Mouse (Mus musculus) adrenal gland (tissue): ENCODE measurements around the gene Tuba3a.

Source experiments
- intact Hi-C: fragments of 180-260 bp; cut with DNase I; formaldehyde crosslinking; loops from one replicate; pipeline ENCODE4 v1.15.1; 2025
- long read RNA-seq, 2 experiments: library from polyadenylated mRNA; unstranded; transcript quantifications; one replicate each; pipeline ENCODE4 v2.0.0; 2020; ENCODE audit warnings: borderline replicate concordance in 1 of 2; ENCODE audit not compliant: insufficient replicate concordance in 1 of 2

Gene Tuba3a
- long read RNA-seq, experiment 1 = 0 reads
- long read RNA-seq, experiment 2 = 0 reads

DNA sequence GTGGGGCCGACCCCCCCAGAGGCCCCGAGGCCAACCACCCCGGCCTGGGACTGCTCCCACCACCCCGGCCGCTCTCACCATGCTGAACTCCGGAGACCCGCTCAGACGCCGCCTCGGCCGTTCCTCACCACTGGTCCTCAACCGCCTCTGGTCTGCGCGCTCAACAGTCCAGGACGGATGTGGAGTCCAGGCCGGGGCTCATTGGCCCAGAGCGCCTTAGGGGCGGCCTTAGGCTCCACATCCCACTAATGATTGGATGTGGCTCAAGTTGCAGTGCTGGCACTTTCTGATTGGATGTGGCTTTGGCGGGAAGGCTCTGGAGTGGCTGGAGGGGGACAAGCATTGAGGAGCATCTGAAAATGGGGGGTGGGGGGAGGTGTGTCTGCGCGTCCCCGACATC lies at the start of gene Tuba3a:
Tuba3a (minus strand) TSS at position 153 of the 400 bp plus-strand sequence.
- intact Hi-C loops = no loop called here

DNA sequence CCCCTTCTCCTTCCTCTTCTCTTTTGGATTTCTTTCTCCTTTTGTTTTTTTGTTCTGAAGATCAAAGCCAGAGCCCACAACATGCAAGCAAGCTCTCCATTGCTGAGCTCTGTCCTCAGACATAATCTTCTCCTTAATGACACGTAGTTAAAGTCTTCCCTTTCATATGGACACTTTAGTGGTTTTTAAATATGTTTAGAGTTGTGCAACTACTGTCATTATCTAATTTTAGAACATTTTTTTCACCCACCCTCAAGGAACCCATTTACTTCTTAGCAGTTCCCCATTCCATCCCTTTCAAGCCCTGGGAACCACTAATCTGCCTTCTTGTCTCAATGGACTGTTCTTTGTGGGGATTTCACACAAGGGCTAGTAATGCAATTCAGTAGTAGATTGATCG lies 48.5 kb upstream of the Tuba3a start:
- intact Hi-C loops = no loop called here

DNA sequence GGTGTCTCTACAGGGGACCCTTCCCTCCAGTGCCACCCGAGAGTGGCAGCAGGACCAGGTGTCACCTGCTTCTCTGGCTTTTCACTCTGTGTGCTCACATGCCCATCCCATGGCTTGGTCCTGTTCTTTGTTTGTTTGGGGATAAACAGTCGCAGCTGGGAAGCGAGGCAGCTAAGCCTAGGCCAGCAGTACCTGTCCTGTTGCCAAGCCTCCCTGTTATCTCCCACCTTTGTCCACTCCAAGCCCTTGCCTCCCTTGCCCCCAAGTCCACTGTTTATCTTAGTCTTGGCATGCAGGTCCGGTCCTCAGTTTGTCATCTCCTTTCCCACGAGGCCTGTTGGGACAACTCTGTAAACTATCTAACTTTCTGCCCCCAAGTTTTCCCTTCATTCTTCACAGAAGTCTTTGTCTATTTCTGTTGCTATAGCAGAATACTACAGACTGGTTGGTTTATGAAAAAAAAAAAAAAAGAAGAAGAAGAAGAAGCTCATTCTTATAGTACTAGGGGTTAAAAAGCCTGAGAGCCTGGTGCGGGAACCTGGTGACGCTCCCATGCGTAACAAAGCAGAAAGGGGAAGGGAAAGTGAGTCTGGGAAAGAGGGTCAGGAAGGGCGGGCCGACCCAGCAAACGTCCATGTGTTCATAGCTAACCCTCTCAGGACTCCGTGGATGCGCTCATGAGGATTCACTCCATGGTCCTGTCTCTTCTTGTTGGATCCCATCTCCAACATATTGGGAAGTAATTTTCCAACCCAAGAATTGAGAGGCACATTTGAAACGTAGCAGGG lies 47.5 kb upstream of the Tuba3a start:
- intact Hi-C loops = no loop called here

DNA sequence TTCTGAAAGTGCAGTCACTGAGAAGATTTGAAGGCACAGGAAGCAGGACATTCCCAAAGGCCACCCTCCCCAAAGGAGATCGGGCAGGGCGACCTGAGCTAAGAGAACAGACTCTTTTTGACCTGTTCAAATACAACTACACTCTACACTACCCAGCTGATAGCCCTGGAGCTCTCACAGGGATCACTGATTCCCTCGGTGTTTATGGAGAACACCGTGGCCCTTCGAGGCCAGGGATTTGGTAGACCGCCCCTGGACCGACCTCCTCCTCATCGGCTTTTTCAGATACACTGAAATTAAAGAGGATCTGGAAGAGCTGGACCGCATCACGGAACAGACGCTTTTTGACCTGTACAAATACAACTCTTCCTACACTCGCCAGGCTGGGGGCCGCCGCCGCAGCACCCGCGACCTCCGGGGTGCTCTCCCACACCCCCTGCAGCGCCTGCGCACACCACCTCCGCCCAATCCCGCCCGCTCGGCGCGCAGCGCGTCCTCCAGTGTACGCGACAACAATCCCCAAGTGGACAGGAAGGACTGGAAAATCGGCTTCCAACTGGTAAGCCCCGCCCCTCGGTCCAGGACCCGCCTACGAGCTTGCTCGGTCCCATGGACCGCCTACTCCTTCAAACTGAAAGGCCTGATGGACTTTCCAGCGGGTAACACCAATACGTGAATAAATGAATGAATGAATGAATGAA lies 44.9 kb upstream of the Tuba3a start:
- intact Hi-C loops = no loop called here

DNA sequence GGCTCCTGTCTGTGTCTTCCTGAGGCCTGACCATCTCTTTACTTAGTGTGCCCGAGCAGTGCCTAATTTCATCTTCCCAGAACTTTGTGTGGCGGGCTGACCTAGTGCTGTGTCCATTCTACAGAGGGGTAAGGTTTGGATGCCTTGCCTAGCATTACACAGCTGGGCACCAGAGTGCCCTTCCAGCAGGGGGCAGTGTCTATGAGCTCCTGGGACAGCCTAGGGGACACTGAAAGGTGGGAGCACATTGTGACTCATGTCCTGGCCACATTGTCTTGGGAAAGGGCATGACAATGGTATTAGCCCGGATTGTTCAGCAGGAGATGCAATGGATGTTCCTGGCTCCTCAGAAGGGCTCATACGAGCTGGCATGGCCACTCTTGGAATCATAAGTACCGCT lies 42.4 kb upstream of the Tuba3a start:
- intact Hi-C loops = loop anchor here (5.0 kb wide), 1 partner anchor 34 kb away; no protein-coding TSS in a partner anchor

DNA sequence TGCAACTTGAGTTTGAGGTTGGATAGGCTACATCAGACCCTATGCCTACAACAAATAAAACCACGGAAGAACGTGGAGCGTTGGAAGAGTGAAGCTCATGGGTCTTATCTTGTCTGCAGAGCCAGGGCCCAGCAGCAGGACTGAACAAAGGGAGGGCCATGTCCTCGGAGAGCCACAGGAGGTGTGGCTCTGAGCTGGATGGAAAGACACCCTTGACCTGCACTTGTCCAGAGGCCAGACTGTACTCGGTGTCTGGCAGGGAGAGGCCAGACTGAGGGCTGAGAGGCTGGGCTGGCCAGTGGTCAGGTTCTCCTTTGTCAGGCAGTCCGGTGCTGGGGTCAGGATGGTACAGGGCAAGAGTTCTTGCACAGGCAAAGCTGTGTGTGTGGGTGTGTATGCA lies 39.5 kb upstream of the Tuba3a start:
- intact Hi-C loops = loop anchor here (5.0 kb wide), 1 partner anchor 37 kb away; no protein-coding TSS in a partner anchor

DNA sequence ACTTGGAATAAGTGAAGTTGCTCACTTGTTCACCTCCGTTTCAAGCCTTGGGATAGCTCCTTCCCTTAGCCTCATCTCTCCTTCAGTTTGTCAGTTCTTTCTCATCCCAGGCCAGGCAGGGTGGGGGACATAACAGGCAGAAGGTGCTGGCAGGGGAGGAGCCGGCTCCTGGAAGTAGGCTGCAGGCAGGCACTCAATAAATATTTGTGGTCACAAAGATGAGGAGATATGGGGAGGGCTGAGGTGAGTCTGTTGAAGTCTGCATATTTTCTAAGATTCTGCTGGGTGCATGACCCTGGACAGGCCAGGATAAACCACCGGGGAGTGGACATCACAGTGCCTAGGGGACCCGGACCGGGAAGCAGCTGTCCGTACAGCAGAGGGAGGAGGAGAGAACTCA lies 37.7 kb upstream of the Tuba3a start:
- intact Hi-C loops = no loop called here

DNA sequence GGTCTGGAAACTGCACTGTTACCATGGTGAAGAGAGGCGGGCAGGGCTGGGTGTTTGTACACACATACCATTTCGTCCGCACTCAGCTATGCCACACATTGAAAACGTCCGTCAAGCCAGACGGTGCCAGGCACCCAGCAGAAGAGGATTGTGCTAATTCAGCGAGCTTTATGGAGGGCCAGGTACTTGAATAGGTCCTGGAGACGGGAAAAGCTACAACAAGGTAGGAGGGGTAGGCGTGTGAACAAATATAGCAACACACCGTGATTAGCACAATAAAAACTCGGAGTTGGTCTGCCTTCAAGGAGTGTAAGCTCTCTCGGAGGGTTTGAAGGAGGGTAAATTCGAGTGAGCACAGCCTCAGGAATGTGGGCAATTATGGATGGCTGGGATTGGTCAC lies 37.0 kb upstream of the Tuba3a start:
- intact Hi-C loops = no loop called here

DNA sequence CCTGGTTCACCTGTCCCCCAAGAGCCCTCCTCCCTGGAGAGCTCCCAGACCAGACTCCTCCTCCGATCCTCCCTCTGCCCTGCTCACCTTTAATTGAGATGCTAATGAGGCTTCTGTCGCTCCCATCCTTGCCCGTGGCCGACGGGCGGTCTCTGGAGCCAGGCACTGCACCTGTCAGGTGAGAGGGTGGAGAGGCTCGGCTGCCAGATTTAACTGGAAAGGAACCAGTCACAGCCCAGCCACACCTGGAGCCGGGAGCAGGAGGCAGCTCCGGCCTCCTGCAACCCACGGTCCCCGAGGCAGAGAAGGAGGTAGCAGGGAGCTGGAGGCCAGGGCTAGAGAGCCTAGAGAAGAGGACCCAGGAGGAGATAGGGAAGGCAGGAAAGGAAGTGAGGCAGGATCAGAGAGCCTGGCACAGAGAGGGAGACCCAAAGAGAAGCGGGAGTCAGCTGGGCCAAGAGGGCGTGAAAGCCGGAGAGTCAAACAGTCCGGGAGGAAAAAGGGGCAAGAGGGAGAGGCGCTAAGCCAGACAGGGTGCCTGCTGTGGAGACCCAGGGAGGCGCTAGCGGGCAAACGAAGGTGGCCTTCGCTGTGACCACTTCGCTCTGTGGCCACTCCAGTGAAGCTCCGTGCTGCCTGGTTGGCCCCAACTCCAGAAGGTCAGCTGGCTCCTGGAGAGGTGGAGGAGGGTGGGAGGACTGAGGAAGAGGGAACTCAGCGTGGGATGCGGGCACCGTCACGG lies 35.4 kb upstream of the Tuba3a start:
- intact Hi-C loops = no loop called here

DNA sequence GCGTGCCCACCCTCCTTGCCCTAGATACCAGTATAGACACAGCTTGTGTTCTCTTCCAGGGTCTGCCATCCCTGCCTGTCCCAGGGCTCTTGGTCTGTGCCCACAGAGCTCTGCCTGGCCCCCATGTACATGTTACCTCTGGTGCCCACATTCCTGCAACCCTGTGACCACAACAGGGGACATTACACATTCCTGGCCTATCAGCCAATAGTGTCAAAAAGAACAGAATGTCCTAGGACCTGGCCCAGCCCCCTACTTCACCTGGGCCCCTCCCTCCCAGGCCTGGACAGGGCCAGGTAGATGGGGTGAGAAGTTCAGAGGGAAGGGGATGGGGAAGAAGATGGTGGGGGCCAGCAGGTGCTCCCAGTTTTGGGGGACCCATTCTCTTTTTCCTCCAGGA lies 34.5 kb upstream of the Tuba3a start, which contains the start of gene Scnn1a:
Scnn1a (plus strand) TSS at position 337 of the 400 bp plus-strand sequence.
- intact Hi-C loops = no loop called here

DNA sequence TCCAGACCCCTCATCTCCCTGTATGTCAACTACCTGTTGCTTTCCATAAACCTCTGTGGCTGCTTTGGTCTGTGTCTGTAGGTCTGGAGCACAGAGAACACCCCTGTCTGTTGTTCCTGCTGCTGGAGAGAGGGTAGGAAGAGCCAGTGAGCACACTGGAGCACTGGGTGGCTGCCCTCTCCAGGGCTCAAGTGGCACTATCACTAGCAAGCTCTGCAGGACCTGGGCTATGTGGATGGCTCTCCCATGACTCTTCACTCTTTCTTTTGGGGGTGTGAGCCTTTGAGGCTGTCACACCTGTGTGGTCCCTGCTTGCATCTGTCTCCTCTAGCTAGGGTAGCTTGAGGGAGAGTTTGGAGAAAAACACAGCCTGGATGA lies 34.1 kb upstream of the Tuba3a start:
- intact Hi-C loops = no loop called here

DNA sequence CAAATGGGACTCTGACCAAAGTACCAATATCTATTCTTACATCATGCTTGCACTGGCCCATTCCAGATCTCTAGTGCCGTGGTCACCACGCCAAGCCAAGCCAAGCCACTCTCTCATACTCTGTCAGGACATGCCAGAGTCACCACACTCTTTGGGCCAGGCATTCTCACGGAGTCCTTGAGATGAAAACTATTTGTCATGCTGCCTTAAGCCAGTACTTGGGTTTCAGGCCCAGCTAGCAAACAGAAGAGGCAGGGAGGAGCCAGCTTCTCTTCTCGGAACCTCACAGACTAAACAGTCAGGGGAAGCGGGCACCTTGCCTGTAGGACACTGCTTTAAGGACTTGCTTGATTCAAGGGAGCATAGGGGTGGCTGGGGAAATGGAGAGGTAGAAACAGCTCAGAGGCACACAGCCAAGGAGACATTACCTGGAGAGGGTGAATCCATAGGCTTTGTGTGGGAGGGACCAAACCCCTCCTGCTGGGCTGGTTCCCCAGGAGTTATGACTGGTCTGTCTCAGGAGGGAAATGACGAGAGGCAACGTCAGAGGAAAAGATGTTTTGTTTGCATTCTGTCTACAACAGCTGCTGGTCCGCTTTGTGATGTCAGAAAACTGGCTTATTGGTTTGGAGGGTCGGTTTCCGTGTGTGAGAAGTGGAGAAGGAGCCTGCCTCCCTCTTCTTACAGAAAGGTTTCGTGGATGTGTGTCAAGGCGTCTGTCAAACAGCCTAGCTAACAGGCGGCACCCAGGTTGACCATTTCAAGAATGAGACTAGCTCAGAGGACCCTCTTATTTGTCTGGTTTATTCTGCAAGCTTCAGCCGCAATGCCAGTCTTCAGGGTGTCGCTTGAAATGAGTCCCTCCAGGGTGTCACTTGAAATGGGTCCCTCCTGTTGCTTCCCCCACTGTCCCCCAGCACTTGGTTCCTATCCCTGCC lies 33.4 kb upstream of the Tuba3a start:
- intact Hi-C loops = no loop called here

DNA sequence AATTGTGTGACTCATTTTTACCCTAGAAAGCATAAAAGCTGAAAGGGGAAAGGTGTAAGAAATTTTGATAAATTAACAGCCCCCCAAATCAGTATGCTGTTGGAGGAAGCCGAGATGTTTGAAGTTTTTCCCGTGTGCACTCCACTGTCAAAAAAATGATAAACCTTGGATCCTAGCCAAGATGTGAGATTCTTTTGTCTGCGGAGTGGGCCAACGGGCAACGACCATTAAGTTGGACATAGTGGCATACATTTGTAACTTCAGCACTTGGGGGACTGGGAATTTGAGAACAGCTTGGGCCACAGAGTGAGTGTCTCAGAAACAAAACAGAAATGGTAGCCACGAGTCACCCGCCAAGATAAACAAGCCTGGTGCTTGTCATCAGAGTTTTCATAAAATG lies 31.2 kb upstream of the Tuba3a start:
- intact Hi-C loops = no loop called here

DNA sequence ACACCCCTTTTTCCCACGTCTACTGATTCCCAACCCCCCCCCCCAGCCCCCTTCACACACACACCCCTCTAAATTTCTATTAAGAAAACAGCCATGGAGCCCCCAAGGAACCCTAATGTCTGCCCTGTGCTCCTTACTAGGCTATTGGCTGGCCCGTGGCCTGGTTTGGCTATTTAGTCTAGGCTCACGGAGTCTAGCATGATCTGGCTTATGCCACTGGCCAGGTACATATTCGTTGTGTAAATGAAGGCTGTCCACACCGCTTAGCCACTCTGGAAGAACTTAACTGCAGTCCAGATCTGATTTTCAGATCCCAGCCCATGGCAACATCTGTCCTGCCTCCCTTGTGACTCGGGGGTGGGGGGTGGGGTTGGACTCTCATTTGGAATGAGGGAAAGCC lies 28.9 kb upstream of the Tuba3a start:
- intact Hi-C loops = loop anchor here (5.0 kb wide), 1 partner anchor 38 kb away; no protein-coding TSS in a partner anchor

DNA sequence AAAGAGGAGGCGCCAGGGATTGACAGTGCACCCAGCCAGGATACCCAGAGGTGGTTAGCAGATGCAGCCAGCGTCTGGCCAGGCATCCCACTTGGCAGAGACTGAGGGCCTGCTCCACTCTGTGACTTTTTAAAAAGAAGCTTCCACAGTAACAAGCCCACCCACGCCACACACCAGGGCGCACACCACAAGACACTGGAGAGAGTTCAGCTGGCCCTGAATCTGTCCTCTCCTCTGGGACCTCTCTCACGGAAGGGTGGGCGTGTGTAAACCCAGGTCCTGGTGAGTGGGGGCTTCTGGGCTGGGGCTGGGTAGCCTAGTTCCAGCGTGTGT lies 28.4 kb upstream of the Tuba3a start:
- intact Hi-C loops = loop anchor here (5.0 kb wide), 1 partner anchor 38 kb away; no protein-coding TSS in a partner anchor

DNA sequence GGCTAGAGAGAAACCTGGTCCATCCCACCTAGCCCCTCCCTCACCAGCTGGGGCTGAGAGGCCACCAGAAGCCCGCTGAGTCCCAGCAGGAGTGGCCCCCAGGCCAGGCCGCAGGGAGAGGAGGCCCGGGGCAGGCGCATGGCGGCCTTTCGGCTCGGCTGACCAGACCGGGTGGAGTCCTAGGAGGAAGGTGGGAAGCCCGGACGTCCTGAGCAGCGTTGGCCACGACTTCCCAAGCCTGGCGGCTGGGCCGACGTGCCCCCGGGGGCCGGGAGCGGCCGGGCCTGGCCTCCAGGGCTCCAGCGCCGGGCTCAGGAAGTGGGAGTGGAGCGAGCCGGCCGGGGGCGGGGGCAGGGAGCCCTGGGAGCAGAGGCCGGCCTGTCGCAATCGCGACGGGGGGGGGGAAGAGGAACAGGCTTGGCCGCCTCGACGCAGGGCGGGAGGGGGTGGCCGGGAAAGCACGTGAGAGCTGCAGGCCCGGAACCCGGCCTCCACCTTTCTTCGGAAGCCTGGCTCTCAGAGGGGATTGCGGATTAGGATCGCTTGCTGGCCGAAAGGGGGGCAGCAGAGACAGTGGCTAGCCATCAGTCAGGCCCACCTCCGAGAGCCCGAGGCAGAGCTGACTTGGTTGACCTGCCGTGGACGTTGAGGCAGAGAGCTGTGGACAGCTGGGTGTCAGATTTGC lies 27.8 kb upstream of the Tuba3a start, which contains the start of gene Ltbr:
Ltbr (minus strand) TSS at position 340 of the 685 bp plus-strand sequence.
- intact Hi-C loops = loop anchor here (5.0 kb wide), 1 partner anchor 39 kb away; no protein-coding TSS in a partner anchor

DNA sequence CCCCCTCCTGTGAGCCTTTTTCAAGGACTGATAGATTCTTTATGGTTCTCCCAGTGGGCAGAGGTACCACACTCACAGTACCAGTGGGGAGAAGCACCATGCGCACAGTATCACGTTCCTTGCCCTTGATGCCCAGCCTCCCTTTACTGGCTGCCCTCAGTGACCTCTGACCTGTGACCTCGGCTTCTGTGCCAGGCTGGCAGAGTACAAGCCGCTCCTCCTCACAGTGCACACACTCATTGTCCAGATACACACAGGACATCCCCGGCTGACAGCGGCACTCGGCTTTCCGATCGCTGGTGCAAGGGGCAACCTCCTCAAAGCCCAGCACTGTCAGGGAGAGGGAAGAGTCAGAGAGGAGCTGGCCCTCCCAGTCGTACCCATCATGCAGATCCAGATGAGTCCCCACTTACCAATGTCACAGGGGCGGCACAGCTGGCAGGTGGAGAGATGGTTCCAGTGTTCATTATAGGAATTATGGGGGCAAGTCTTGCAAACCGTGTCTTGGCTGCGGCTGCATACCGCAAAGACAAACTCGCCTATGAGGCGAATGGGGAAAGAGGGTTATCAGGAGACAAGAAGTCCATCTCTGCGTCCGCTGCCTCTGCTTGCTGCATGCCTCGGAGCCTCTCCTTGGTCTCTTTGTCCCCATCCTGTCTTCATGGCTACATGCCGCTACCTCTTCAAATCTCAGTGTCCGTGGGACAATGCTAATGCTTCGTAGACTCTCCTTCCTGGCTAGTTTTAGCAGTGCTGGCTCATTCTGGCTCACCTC lies 26.9 kb upstream of the Tuba3a start:
- intact Hi-C loops = loop anchor here (5.0 kb wide), 1 partner anchor 40 kb away; no protein-coding TSS in a partner anchor

DNA sequence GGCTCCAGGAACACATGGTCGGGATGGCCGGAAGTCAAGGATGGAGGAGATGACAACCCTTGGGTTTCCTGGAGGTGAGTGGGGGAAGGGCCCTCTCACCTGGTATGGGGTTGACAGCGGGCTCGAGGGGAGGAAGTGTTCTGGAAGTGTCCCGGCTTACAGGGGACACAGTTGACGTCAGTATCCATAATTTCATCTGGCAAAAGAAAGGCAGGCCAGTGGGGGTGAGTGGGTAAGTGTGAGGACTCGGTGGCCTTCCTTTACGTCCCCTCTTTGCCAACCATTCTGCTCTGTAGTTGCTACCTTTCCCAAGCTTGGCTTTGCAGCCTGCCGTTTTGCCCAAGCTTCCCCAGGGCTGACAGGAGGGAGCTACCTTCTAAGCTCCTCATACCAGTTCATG lies 26.3 kb upstream of the Tuba3a start:
- intact Hi-C loops = loop anchor here (5.0 kb wide), 1 partner anchor 40 kb away; no protein-coding TSS in a partner anchor

DNA sequence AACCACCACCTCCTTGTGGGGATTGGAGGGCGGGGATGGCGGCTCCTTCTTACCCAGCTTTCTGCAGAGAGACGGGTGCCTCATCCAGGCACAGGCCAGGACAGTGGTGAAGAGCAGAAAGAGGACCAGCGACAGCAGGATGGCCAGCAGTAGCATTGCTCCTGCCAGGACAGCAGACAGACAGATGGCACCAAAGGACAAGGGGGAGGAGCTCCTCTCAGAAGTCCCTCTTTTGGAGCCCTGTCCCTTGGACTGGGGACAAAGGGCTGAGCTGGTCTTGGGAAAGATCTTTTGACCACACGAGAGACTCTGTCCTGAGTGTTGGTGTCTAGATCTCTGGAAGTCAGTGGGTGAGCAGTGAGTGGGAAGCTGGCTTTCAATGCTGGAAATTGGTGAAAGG lies 23.6 kb upstream of the Tuba3a start:
- intact Hi-C loops = no loop called here
